ENCODE assay signal across 15 mouse cellular contexts in the genomic region with DNA sequence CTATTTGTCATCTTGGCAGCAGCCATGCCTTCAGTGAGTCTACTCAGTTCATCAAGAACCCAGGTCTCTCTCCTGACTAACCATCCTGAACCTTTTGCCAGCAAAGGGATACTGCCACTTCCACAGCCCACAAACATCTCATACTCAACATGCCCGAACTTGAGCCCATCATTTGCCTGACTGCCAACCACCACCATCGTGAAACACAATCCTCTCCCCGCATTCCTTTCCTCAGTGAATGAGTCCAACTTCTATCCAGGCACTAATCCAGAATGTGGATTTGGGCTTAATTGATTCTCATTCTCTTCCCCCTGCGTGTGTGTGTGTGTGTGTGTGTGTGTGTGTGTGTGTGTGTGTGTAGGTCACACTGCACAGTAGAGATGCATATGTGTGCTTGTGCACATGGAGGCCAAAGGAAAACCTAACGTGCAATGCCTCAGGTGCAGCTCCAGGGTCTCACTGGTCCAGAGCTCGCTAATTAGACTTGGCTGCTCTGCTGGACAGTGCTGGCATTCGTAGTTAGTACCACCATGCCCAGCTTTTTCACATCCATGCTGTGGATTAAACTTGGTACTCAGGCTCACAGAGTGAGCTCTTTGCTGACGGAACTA.
DNase-seq lines count a peak whose midpoint lies in the region; ATAC-seq lines count a peak whose summit lies in the region.
"Had no signal": no experiment of that assay in that cellular context is flagged by ENCODE, and none has a peak within 500 bp of the region (broad histone marks: within the 10 kb centered on the region; RNA-seq: fewer than 3 reads in every experiment).

No protein-coding gene starts in this region.

- DNase-seq in forebrain, embryonic 11.5 days (ENCODE audit: low spot score): no peak
- peak; percentile 23 for DNase-seq in midbrain, embryonic 11.5 days (ENCODE audit: low spot score, missing footprints)
- DNase-seq in midbrain, embryonic 14.5 days: no peak
- DNase-seq in embryonic facial prominence, embryonic 14.5 days (ENCODE audit: low spot score): peak; percentile 81
- peak; percentile 7 for DNase-seq in skeletal muscle tissue, adult 2 months (ENCODE audit: low read depth, low spot score)
- DNase-seq: cerebellum, adult 18-20 months; heart, adult 18-20 months; heart, postnatal 14 days; kidney, postnatal 14 days; layer of hippocampus, postnatal 36 days; left cerebral cortex, postnatal 4 days; retina, postnatal 1 day had no signal

- WGBS in forebrain, embryonic 15.5 days: 55% methylated on average over 8 of the region's 8 CpGs
- 89% methylated on average over 8 of the region's 8 CpGs for WGBS in forebrain, embryonic 11.5 days
- WGBS in midbrain, embryonic 11.5 days: 85% methylated on average over 8 of the region's 8 CpGs
- WGBS in midbrain, embryonic 14.5 days: 81% methylated on average over 8 of the region's 8 CpGs
- 61% methylated on average over 8 of the region's 8 CpGs for WGBS in embryonic facial prominence, embryonic 14.5 days

- H3K4me1 ChIP-seq in forebrain, embryonic 15.5 days: peaks cover 5% of the 10 kb centered on the region; the same call in 1 of the 2 replicates
- H3K4me1 ChIP-seq in forebrain, embryonic 11.5 days (replicated peaks; ENCODE audit: control insufficient read depth, insufficient read depth, low read length): no peaks in the 10 kb centered on the region
- no peaks in the 10 kb centered on the region for H3K4me1 ChIP-seq in midbrain, embryonic 11.5 days (ENCODE audit: control insufficient read depth, insufficient read depth, low read length)
- H3K4me1 ChIP-seq in midbrain, embryonic 14.5 days (ENCODE audit: control insufficient read depth, insufficient read depth, low read length): 0 out of 2 replicates have a peak, but pooled peaks cover 3% of the 10 kb centered on the region
- peaks cover 5% of the 10 kb centered on the region; the same call in 1 of the 2 replicates for H3K4me1 ChIP-seq in embryonic facial prominence, embryonic 14.5 days (ENCODE audit: control insufficient read depth, insufficient read depth, low read length)

- no peak overlapping the region for H3K4me2 ChIP-seq in forebrain, embryonic 15.5 days (replicated peaks)
- no peak overlapping the region for H3K4me2 ChIP-seq in forebrain, embryonic 11.5 days (ENCODE audit: low read depth, low read length, severe bottlenecking)
- H3K4me2 ChIP-seq in midbrain, embryonic 11.5 days: no peak overlapping the region
- no peak overlapping the region for H3K4me2 ChIP-seq in midbrain, embryonic 14.5 days (ENCODE audit: low read length)
- H3K4me2 ChIP-seq in embryonic facial prominence, embryonic 14.5 days (ENCODE audit: low read depth, low read length): no peak overlapping the region

- no peaks in the 10 kb centered on the region for H3K27me3 ChIP-seq in forebrain, embryonic 15.5 days
- no peaks in the 10 kb centered on the region for H3K27me3 ChIP-seq in forebrain, embryonic 11.5 days (ENCODE audit: control insufficient read depth, insufficient read depth, low read length)
- H3K27me3 ChIP-seq in midbrain, embryonic 11.5 days (ENCODE audit: control insufficient read depth, insufficient read depth, low read length): no peaks in the 10 kb centered on the region
- H3K27me3 ChIP-seq in midbrain, embryonic 14.5 days (ENCODE audit: control insufficient read depth, insufficient read depth, low read length): no peaks in the 10 kb centered on the region
- no peaks in the 10 kb centered on the region for H3K27me3 ChIP-seq in embryonic facial prominence, embryonic 14.5 days (replicated peaks; ENCODE audit: control insufficient read depth, insufficient read depth, low read length)

- H3K4me3 ChIP-seq in forebrain, embryonic 15.5 days: no peak overlapping the region
- H3K4me3 ChIP-seq in forebrain, embryonic 11.5 days (ENCODE audit: low read depth, low read length): no peak overlapping the region
- H3K4me3 ChIP-seq in midbrain, embryonic 11.5 days (ENCODE audit: low read depth, low read length): no peak overlapping the region
- H3K4me3 ChIP-seq in midbrain, embryonic 14.5 days (replicated peaks; ENCODE audit: low read depth, low read length): no peak overlapping the region
- no peak overlapping the region for H3K4me3 ChIP-seq in embryonic facial prominence, embryonic 14.5 days (ENCODE audit: low read depth, low read length)

- H3K36me3 ChIP-seq in forebrain, embryonic 15.5 days: no peaks in the 10 kb centered on the region
- H3K36me3 ChIP-seq in forebrain, embryonic 11.5 days (ENCODE audit: control insufficient read depth, insufficient read depth, low read length): no peaks in the 10 kb centered on the region
- H3K36me3 ChIP-seq in midbrain, embryonic 11.5 days (ENCODE audit: control insufficient read depth, insufficient read depth, low read length): no peaks in the 10 kb centered on the region
- H3K36me3 ChIP-seq in midbrain, embryonic 14.5 days (ENCODE audit: control insufficient read depth, insufficient read depth, low read length): no peaks in the 10 kb centered on the region
- H3K36me3 ChIP-seq in embryonic facial prominence, embryonic 14.5 days (ENCODE audit: control insufficient read depth, insufficient read depth, low read length): no peaks in the 10 kb centered on the region

- H3K9ac ChIP-seq in forebrain, embryonic 15.5 days (replicated peaks): no peak overlapping the region
- H3K9ac ChIP-seq in forebrain, embryonic 11.5 days (ENCODE audit: low read length): no peak overlapping the region
- no peak overlapping the region for H3K9ac ChIP-seq in midbrain, embryonic 11.5 days (ENCODE audit: low read length)
- H3K9ac ChIP-seq in midbrain, embryonic 14.5 days (replicated peaks; ENCODE audit: low read length): no peak overlapping the region
- no peak overlapping the region for H3K9ac ChIP-seq in embryonic facial prominence, embryonic 14.5 days (ENCODE audit: low read depth, low read length)

- ATAC-seq in forebrain, embryonic 15.5 days (replicated peaks): peak; percentile 65; the same call in 1 of the 2 replicates
- no peak for ATAC-seq in forebrain, embryonic 11.5 days (replicated peaks; ENCODE audit: low FRiP score)
- no peak for ATAC-seq in midbrain, embryonic 11.5 days (ENCODE audit: low FRiP score)
- no peak for ATAC-seq in midbrain, embryonic 14.5 days (ENCODE audit: low FRiP score, low TSS enrichment)
- ATAC-seq in embryonic facial prominence, embryonic 14.5 days (ENCODE audit: low read depth): peak; percentile 84
- ATAC-seq in megakaryocyte, adult 5-6 weeks (ENCODE audit: poor library complexity, severe bottlenecking): no peak
- ATAC-seq: activated CD4-positive, CD25-positive, alpha-beta regulatory T cell, adult 4 months had no signal

- H3K9me3 ChIP-seq in forebrain, embryonic 15.5 days: no peaks in the 10 kb centered on the region
- no peaks in the 10 kb centered on the region for H3K9me3 ChIP-seq in forebrain, embryonic 11.5 days (ENCODE audit: control insufficient read depth, low read length)
- H3K9me3 ChIP-seq in midbrain, embryonic 11.5 days (ENCODE audit: control insufficient read depth, low read length): no peaks in the 10 kb centered on the region
- no peaks in the 10 kb centered on the region for H3K9me3 ChIP-seq in midbrain, embryonic 14.5 days (ENCODE audit: control insufficient read depth, low read length)
- no peaks in the 10 kb centered on the region for H3K9me3 ChIP-seq in embryonic facial prominence, embryonic 14.5 days (ENCODE audit: control insufficient read depth, low read length)

- H3K27ac ChIP-seq in forebrain, embryonic 15.5 days (replicated peaks): no peak overlapping the region
- no peak overlapping the region for H3K27ac ChIP-seq in forebrain, embryonic 11.5 days (ENCODE audit: low read depth, low read length)
- H3K27ac ChIP-seq in midbrain, embryonic 11.5 days (ENCODE audit: low read depth, low read length): no peak overlapping the region
- H3K27ac ChIP-seq in midbrain, embryonic 14.5 days (replicated peaks; ENCODE audit: low read depth, low read length): no peak overlapping the region
- H3K27ac ChIP-seq in embryonic facial prominence, embryonic 14.5 days (replicated peaks; ENCODE audit: low read depth, low read length): no peak overlapping the region

Comparison
In these comparisons a context has a peak if more than half of its experiments do, and no peak if none do; other contexts are left out.
1. ATAC-seq: peak in forebrain, embryonic 15.5 days (single experiment) and embryonic facial prominence, embryonic 14.5 days (single experiment); none in forebrain, embryonic 11.5 days (single experiment), midbrain, embryonic 11.5 days (single experiment), midbrain, embryonic 14.5 days (single experiment) and megakaryocyte, adult 5-6 weeks (single experiment).
2. DNase-seq: peak in midbrain, embryonic 11.5 days (single experiment), embryonic facial prominence, embryonic 14.5 days (single experiment) and skeletal muscle tissue, adult 2 months (single experiment); none in forebrain, embryonic 11.5 days (single experiment) and midbrain, embryonic 14.5 days (single experiment).